Mouse (Mus musculus) stomach, embryonic 14.5 days (tissue): Measurements from ENCODE around the gene Bax. TPM values are rescaled to one million over a fixed set of nuclear protein-coding genes. Genes with fewer than 3 reads are reported as not detected.
"Not testable (repeated sequence)": the region's sequence is repeated elsewhere in the genome, so short reads cannot be mapped to it uniquely, and the experiment has no call there.

Source experiments
- ATAC-seq: fragments of 200-750 bp; cut with Nextera tagmentation; 2 replicates; pipeline ENCODE4 v1.8.0; 2017; ENCODE audit warnings: low read depth, moderate TSS enrichment; ENCODE audit not compliant: insufficient number of reproducible peaks, insufficient read depth, low FRiP score
- H3K27ac ChIP-seq: fragments of 300-500 bp; sonication (generic); 2 replicates; pipeline ENCODE4 v1.5.1; 2014; ENCODE audit warnings: mild to moderate bottlenecking, low read length, moderate library complexity, mixed read lengths
- H3K27me3 ChIP-seq: fragments of 300-500 bp; sonication (generic); 2 replicates; pipeline ENCODE4 v1.6.1; 2014; ENCODE audit warnings: low read length, control low read depth, mixed read lengths; ENCODE audit not compliant: control insufficient read depth, insufficient read depth
- H3K36me3 ChIP-seq: fragments of 300-500 bp; sonication (generic); 2 replicates; pipeline ENCODE4 v1.6.1; 2014; ENCODE audit warnings: mild to moderate bottlenecking, control low read depth, low read length, moderate library complexity, mixed read lengths; ENCODE audit not compliant: control insufficient read depth, insufficient read depth
- H3K4me1 ChIP-seq: fragments of 300-500 bp; sonication (generic); 2 replicates; pipeline ENCODE4 v1.6.1; 2014; ENCODE audit warnings: low read length, control low read depth, mixed read lengths; ENCODE audit not compliant: control insufficient read depth, insufficient read depth
- H3K4me2 ChIP-seq: fragments of 300-500 bp; sonication (generic); replicated peaks from 2 replicates; pipeline ENCODE4 v1.6.1; 2014; ENCODE audit warnings: low read depth, low read length, control low read depth
- H3K4me3 ChIP-seq: fragments of 300-500 bp; sonication (generic); 2 replicates; pipeline ENCODE4 v1.5.1; 2014; ENCODE audit warnings: low read depth, low read length, control low read depth
- H3K9ac ChIP-seq: fragments of 300-500 bp; sonication (generic); replicated peaks from 2 replicates; pipeline ENCODE4 v1.6.1; 2014; ENCODE audit warnings: low read depth, mild to moderate bottlenecking, control low read depth, low read length, moderate library complexity, mixed read lengths
- H3K9me3 ChIP-seq: fragments of 300-500 bp; sonication (generic); 2 replicates; pipeline ENCODE4 v1.6.1; 2016; ENCODE audit warnings: low read depth, low read length, control low read depth; ENCODE audit not compliant: control insufficient read depth
- WGBS: fragments of 180-500 bp; shearing (Covaris S2); extraction: QIAGEN DNeasy Blood & Tissue Kit; methylation state at CpG from one replicate; pipeline ENCODE4 v1.1.7; 2014; 5-methylcytosine and 5-hydroxymethylcytosine counted together
- polyA plus RNA-seq: library from polyadenylated mRNA; unstranded; fragments of >200 nt; fragmentation: Nextera tagmentation; extraction: Ambion mirVana; gene quantifications from 2 replicates; pipeline ENCODE4 v1.2.1, GENCODE M21; 2014

Bax gene
- polyA plus RNA-seq, 1 experiment from 2014 or later = 67.1 TPM

- H3K4me3 ChIP-seq, H3K27me3 ChIP-seq, H3K27ac ChIP-seq, ATAC-seq, H3K4me2 ChIP-seq, H3K9me3 ChIP-seq, H3K9ac ChIP-seq: not testable (repeated sequence)
- peaks cover 22% of the 10 kb centered on the region for H3K36me3 ChIP-seq
- H3K4me1 ChIP-seq = peaks cover 23% of the 10 kb centered on the region
- WGBS = 75% methylated on average over 4 of the region's 4 CpGs
Measured at GRCm38 (mm10) chr7:45462868-45463267, 3.8 kb downstream of the Bax start.

- Histone ChIP-seq H3K27ac (no peak overlapping the region), H3K36me3 (peaks cover 27% of the 10 kb centered on the region), H3K4me3 (no peak overlapping the region), H3K4me2 (no peak overlapping the region), H3K4me1 (peaks cover 29% of the 10 kb centered on the region), H3K9me3 (no peaks in the 10 kb centered on the region), H3K9ac (no peak overlapping the region), H3K27me3 (no peaks in the 10 kb centered on the region)
- no peak for ATAC-seq
- 84% methylated on average over 4 of the region's 4 CpGs for WGBS
Measured at GRCm38 (mm10) chr7:45462325-45462724, 4.4 kb downstream of the Bax start.

- H3K9me3 ChIP-seq = no peaks in the 10 kb centered on the region
- ATAC-seq = no peak
- peak overlapping the region; percentile 75; the same call in 1 of the 2 replicates for H3K27ac ChIP-seq
- no peak overlapping the region for H3K9ac ChIP-seq
- no peaks in the 10 kb centered on the region for H3K27me3 ChIP-seq
- no peak overlapping the region for H3K4me3 ChIP-seq
- H3K4me1 ChIP-seq = peaks cover 34% of the 10 kb centered on the region
- 84% methylated on average over 4 of the region's 4 CpGs for WGBS
- H3K4me2 ChIP-seq = no peak overlapping the region
- peaks cover 27% of the 10 kb centered on the region for H3K36me3 ChIP-seq
Measured at GRCm38 (mm10) chr7:45461781-45462180, 4.9 kb downstream of the Bax start.

- no peaks in the 10 kb centered on the region for H3K9me3 ChIP-seq
- peaks cover 27% of the 10 kb centered on the region for H3K36me3 ChIP-seq
- no peak overlapping the region for H3K9ac ChIP-seq
- no peaks in the 10 kb centered on the region for H3K27me3 ChIP-seq
- no peak overlapping the region for H3K4me3 ChIP-seq
- peak overlapping the region; percentile 41; the same call in 1 of the 2 replicates for H3K4me2 ChIP-seq
- 44% methylated on average over 4 of the region's 5 CpGs for WGBS
- H3K27ac ChIP-seq = peak overlapping the region; percentile 75
- no peak for ATAC-seq
- peaks cover 35% of the 10 kb centered on the region for H3K4me1 ChIP-seq
Measured at GRCm38 (mm10) chr7:45461326-45461725, 5.4 kb downstream of the Bax start.

DNA sequence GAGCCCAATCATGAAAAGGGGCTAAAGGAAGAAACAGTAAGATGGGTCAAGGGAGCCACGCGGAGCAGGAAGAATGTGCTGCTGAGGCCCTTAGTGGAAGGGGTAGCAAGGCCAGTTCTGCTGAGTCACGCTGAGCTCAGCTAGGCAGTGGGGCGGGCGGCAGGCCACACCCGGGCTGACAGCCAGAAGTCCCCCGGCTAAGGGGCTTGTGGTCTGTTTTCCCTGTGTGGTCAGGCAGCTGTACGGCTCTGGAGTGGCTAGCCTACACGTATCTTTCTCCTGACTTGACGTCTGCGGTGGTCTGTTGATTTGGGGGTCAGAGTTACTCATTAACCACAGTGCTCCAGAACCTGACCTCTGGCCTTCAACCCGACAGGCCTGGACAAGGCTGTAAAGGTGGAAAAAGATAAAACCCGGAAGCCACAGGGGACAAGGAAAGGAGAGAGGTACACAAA is 5.8 kb downstream of the Bax start:
- Histone ChIP-seq H3K36me3 (peaks cover 27% of the 10 kb centered on the region), H3K27me3 (no peaks in the 10 kb centered on the region), H3K9me3 (no peaks in the 10 kb centered on the region), H3K9ac (no peak overlapping the region; the same call in 1 of the 2 replicates), H3K4me1 (peaks cover 31% of the 10 kb centered on the region), H3K27ac (peak overlapping the region; percentile 75), H3K4me2 (peak overlapping the region; percentile 41), H3K4me3 (no peak overlapping the region)
- 7% methylated on average over 13 of the region's 13 CpGs for WGBS
- peak; percentile 34 for ATAC-seq

DNA sequence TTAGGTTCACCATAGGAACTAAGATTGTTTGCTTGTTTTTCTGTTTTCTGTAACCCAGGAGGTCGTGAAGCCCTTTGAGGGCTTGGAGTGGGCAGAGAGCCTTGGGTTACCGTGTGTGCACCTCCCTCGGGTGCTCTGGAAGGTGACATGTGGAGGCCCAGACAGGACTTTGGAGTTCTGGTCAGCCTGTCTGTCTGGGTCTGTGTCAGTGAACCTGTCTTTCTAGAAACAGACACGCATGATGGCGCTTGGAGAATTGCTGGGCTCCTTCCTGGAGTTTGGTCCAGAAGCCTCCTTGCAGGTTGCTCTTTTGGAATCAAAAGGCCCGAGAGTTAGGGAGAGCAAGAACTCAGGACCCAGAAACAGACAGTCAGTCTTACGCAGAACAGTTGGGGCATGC is 6.3 kb downstream of the Bax start:
- H3K27ac ChIP-seq = peak overlapping the region; percentile 75
- no peaks in the 10 kb centered on the region for H3K27me3 ChIP-seq
- H3K9me3 ChIP-seq = no peaks in the 10 kb centered on the region
- peaks cover 29% of the 10 kb centered on the region for H3K4me1 ChIP-seq
- H3K9ac ChIP-seq = no peak overlapping the region; the same call in 1 of the 2 replicates
- H3K36me3 ChIP-seq = peaks cover 27% of the 10 kb centered on the region
- H3K4me3 ChIP-seq = peak overlapping the region; percentile 81
- WGBS = 70% methylated on average over 7 of the region's 7 CpGs
- no peak for ATAC-seq
- peak overlapping the region; percentile 41 for H3K4me2 ChIP-seq

- Histone ChIP-seq H3K4me2 (peak within 1 kb of the TSS; percentile 80), H3K4me3 (peak within 1 kb of the TSS; percentile 81), H3K27ac (peak within 1 kb of the TSS; percentile 91), H3K9ac (peak within 1 kb of the TSS; percentile 79), H3K4me1 (peaks cover 29% of the 10 kb centered on the region), H3K36me3 (peaks cover 27% of the 10 kb centered on the region)
- H3K9me3 ChIP-seq, H3K27me3 ChIP-seq: not testable (repeated sequence)
- peak; percentile 96 for ATAC-seq
- WGBS = 0% methylated on average over 24 of the region's 37 CpGs
Measured at GRCm38 (mm10) chr7:45459564-45460140, 7.0 kb downstream of the Bax start, which contains the start of gene Ftl1. Gene Ftl1, minus strand, starts transcription at chr7:45459884.

- peak overlapping the region; percentile 91 for H3K27ac ChIP-seq
- H3K27me3 ChIP-seq = no peaks in the 10 kb centered on the region
- peaks cover 29% of the 10 kb centered on the region for H3K36me3 ChIP-seq
- H3K9ac ChIP-seq = peak overlapping the region; percentile 79
- ATAC-seq = peak; percentile 61
- 1% methylated on average over 40 of the region's 43 CpGs for WGBS
- H3K4me2 ChIP-seq = peak overlapping the region; percentile 80
- no peaks in the 10 kb centered on the region for H3K9me3 ChIP-seq
- peaks cover 29% of the 10 kb centered on the region for H3K4me1 ChIP-seq
- peak overlapping the region; percentile 81 for H3K4me3 ChIP-seq
Measured at GRCm38 (mm10) chr7:45458748-45459563, 7.7 kb downstream of the Bax start.
